Mouse (Mus musculus) CH12.LX (cell line): ENCODE measurements at regions not wholly inside any gene's neighbourhood (a gene's known extent, or its start where the extent isn't known, plus 50 kb on each side); places are given as distances from the start of the nearest gene placed in this dataset.

Experiments
- DNase-seq: peaks from one replicate; pipeline ENCODE4 v3.0.0-alpha.2; 2013; ENCODE audit errors: extremely low read depth
- H3K27ac ChIP-seq: 2 replicates; pipeline ENCODE4 v1.5.1; 2012; ENCODE audit warnings: low read depth, mild to moderate bottlenecking, control low read depth, moderate library complexity; ENCODE audit not compliant: insufficient read depth
- H3K27me3 ChIP-seq: replicated peaks from 2 replicates; pipeline ENCODE3; 2012; ENCODE audit warnings: inconsistent platforms
- H3K36me3 ChIP-seq, 2 experiments: replicated peaks in 1 of 2; 2 replicates each; pipeline versions ENCODE3 to v1.6.1; 2012; ENCODE audit warnings: inconsistent platforms in 1 of 2, low read length in 1 of 2, mild to moderate bottlenecking in 1 of 2, mixed read lengths in 1 of 2, moderate library complexity in 1 of 2; ENCODE audit not compliant: control insufficient read depth in 1 of 2, insufficient read depth in 1 of 2
- H3K4me1 ChIP-seq, 2 experiments: 2 replicates each; pipeline ENCODE4 v1.6.1; 2012; ENCODE audit warnings: inconsistent platforms in 1 of 2, moderate library complexity in 1 of 2; ENCODE audit not compliant: insufficient read depth in 2 of 2, control insufficient read depth in 1 of 2
- H3K4me2 ChIP-seq: 2 replicates; pipeline ENCODE4 v1.6.1; 2012; ENCODE audit warnings: low read depth, mild to moderate bottlenecking, control low read depth; ENCODE audit not compliant: poor library complexity, insufficient read depth, severe bottlenecking
- H3K4me3 ChIP-seq, 3 experiments: fragments of 150-350 bp in 1 of 3; sonication (generic) in 1 of 3; replicated peaks in 1 of 3; 2 replicates each; pipeline versions ENCODE3 to v1.5.1; 2011 to 2012; ENCODE audit warnings: low read depth in 2 of 3, low read length in 2 of 3, mild to moderate bottlenecking in 2 of 3, moderate library complexity in 2 of 3, control low read depth in 1 of 3, improper control_type of control experiment in 1 of 3, inconsistent platforms in 1 of 3, mixed read lengths in 1 of 3; ENCODE audit not compliant: poor library complexity in 1 of 3
- H3K79me2 ChIP-seq: replicated peaks from 2 replicates; pipeline ENCODE4 v1.6.1; 2012; ENCODE audit warnings: mild to moderate bottlenecking, moderate library complexity; ENCODE audit not compliant: control insufficient read depth, poor library complexity, insufficient read depth, severe bottlenecking; ENCODE audit errors: extremely low read depth
- H3K9ac ChIP-seq: 2 replicates; pipeline ENCODE4 v1.6.1; 2012; ENCODE audit warnings: low read depth, mild to moderate bottlenecking, control low read depth, moderate library complexity; ENCODE audit not compliant: insufficient read depth
- H3K9me3 ChIP-seq: replicated peaks from 2 replicates; pipeline ENCODE3; 2012; ENCODE audit warnings: low read length, inconsistent platforms, mixed read lengths
- BHLHE40 ChIP-seq: IDR thresholded peaks from 2 replicates; pipeline ENCODE4 v1.6.1; 2011; ENCODE audit warnings: mild to moderate bottlenecking, low read depth, low read length, improper control_type of control experiment
- CTCF ChIP-seq, 2 experiments: IDR thresholded peaks in 1 of 2; conservative IDR thresholded peaks in 1 of 2; 2 replicates each; pipeline ENCODE4 v1.5.1; 2011 to 2012; ENCODE audit warnings: low read depth in 2 of 2, low read length in 2 of 2, improper control_type of control experiment in 1 of 2, inconsistent platforms in 1 of 2, mild to moderate bottlenecking in 1 of 2, moderate library complexity in 1 of 2
- HCFC1 ChIP-seq: IDR thresholded peaks from 2 replicates; pipeline ENCODE4 v1.6.1; 2012; ENCODE audit warnings: low read depth, mild to moderate bottlenecking, inconsistent platforms, low read length, improper control_type of control experiment
- IRF4 ChIP-seq: IDR thresholded peaks from 2 replicates; pipeline ENCODE4 v1.6.1; 2014; ENCODE audit warnings: low read depth, mild to moderate bottlenecking, inconsistent platforms, low read length, improper control_type of control experiment
- JUN ChIP-seq: IDR thresholded peaks from 2 replicates; pipeline ENCODE4 v1.6.1; 2011; ENCODE audit warnings: low read depth, mild to moderate bottlenecking, low read length, improper control_type of control experiment, moderate library complexity; ENCODE audit not compliant: insufficient read depth
- KAT2A ChIP-seq: IDR thresholded peaks from 2 replicates; pipeline ENCODE4 v1.6.1; 2012; ENCODE audit warnings: low read length, improper control_type of control experiment, inconsistent platforms; ENCODE audit not compliant: insufficient replicate concordance
- MAFK ChIP-seq: IDR thresholded peaks from 2 replicates; pipeline ENCODE4 v1.6.1; 2011; ENCODE audit warnings: low read length, improper control_type of control experiment; ENCODE audit not compliant: insufficient replicate concordance
- MEF2A ChIP-seq: IDR thresholded peaks from 2 replicates; pipeline ENCODE4 v1.6.1; 2014; ENCODE audit warnings: low read depth, mild to moderate bottlenecking, inconsistent platforms, low read length, improper control_type of control experiment, borderline replicate concordance
- MXI1 ChIP-seq: IDR thresholded peaks from 2 replicates; pipeline ENCODE4 v1.6.1; 2011; ENCODE audit warnings: mild to moderate bottlenecking, low read depth, low read length, improper control_type of control experiment
- NELFE ChIP-seq: IDR thresholded peaks from 2 replicates; pipeline ENCODE4 v1.6.1; 2011; ENCODE audit warnings: low read depth, low read length, improper control_type of control experiment
- NRF1 ChIP-seq: IDR thresholded peaks from 2 replicates; pipeline ENCODE4 v1.6.1; 2014; ENCODE audit warnings: low read depth, mild to moderate bottlenecking, inconsistent platforms, low read length, improper control_type of control experiment, moderate library complexity
- POLR2AphosphoS2 ChIP-seq: IDR thresholded peaks from 2 replicates; pipeline ENCODE4 v1.6.1; 2011; ENCODE audit warnings: low read depth, low read length, improper control_type of control experiment
- RAD21 ChIP-seq: IDR thresholded peaks from 2 replicates; pipeline ENCODE4 v1.6.1; 2011; ENCODE audit warnings: low read depth, mild to moderate bottlenecking, low read length, improper control_type of control experiment, moderate library complexity
- TCF12 ChIP-seq: IDR thresholded peaks from 2 replicates; pipeline ENCODE4 v1.6.1; 2014; ENCODE audit warnings: low read depth, mild to moderate bottlenecking, inconsistent platforms, low read length, improper control_type of control experiment
- UBTF ChIP-seq: IDR thresholded peaks from 2 replicates; pipeline ENCODE4 v1.6.1; 2012; ENCODE audit warnings: low read depth, mild to moderate bottlenecking, inconsistent platforms, low read length, improper control_type of control experiment, moderate library complexity
- USF2 ChIP-seq: conservative IDR thresholded peaks from 2 replicates; pipeline ENCODE4 v1.6.1; 2011; ENCODE audit warnings: low read depth, low read length, improper control_type of control experiment
- ZC3H11A ChIP-seq: IDR thresholded peaks from 2 replicates; pipeline ENCODE4 v1.6.1; 2012; ENCODE audit warnings: low read depth, mild to moderate bottlenecking, inconsistent platforms, low read length, improper control_type of control experiment
- ZKSCAN1 ChIP-seq: IDR thresholded peaks from 2 replicates; pipeline ENCODE4 v1.6.1; 2012; ENCODE audit warnings: low read depth, inconsistent platforms, low read length, improper control_type of control experiment, borderline replicate concordance
- ZMIZ1 ChIP-seq: IDR thresholded peaks from 2 replicates; pipeline ENCODE4 v1.6.1; 2012; ENCODE audit warnings: low read depth, mild to moderate bottlenecking, inconsistent platforms, low read length, improper control_type of control experiment
- ZNF384 ChIP-seq: IDR thresholded peaks from 2 replicates; pipeline ENCODE4 v1.6.1; 2012; ENCODE audit warnings: low read depth, low read length, improper control_type of control experiment, inconsistent platforms
- dilution Hi-C: fragments of 300-500 bp; cut with MboI; formaldehyde crosslinking; loops from 2 replicates; pipeline ENCODE4 v1.14.3; 2020; ENCODE audit warnings: low sequenced_read_pairs; ENCODE audit not compliant: extremely low pct_unique_long_range_greater_than_20kb, extremely low pct_ligation_motif_present
- in situ Hi-C: fragments of 300-500 bp; cut with MboI; formaldehyde crosslinking; loops from 3 replicates; pipeline ENCODE4 v1.14.3; 2019; ENCODE audit warnings: low sequenced_read_pairs, low pct_ligation_motif_present, low pct_unique_long_range_greater_than_20kb, mixed read lengths

- dilution Hi-C loops, result no loop called here
- Histone ChIP-seq H3K27ac (no peak overlapping the region), H3K4me1 (peaks cover 0 to 15% of the 10 kb centered on the region in 2 experiments; a peak in 2 of 4 replicates)
- TF ChIP-seq NELFE, result no peak
- no peak for TF ChIP-seq BHLHE40
- TF ChIP-seq ZKSCAN1, result no peak
- no peak for TF ChIP-seq JUN
- no peak for TF ChIP-seq ZNF384
- no peak for TF ChIP-seq CTCF (conservative IDR thresholded peaks at IDR 0.05 in 1 of 2, IDR thresholded peaks at IDR 0.05 in 1 of 2; ENCODE audit: low read depth in 2 of 2, low read length in 2 of 2)
- no peak for TF ChIP-seq IRF4
- no peak for TF ChIP-seq KAT2A
- no peak for TF ChIP-seq MAFK
- TF ChIP-seq, all 38 proteins: peak for 0
- DNase-seq, result no peak
- H3K27me3 ChIP-seq, result no peaks in the 10 kb centered on the region
- H3K4me2 ChIP-seq, result no peak overlapping the region
- no peak overlapping the region for H3K9ac ChIP-seq
- H3K4me3 ChIP-seq, result no peak overlapping the region
- H3K36me3 ChIP-seq, result no peaks in the 10 kb centered on the region
- H3K9me3 ChIP-seq, result no peaks in the 10 kb centered on the region
- in situ Hi-C loops, result no loop called here
- H3K79me2 ChIP-seq, result no peaks in the 10 kb centered on the region
These were observed 396.9 kb upstream of the Clint1 start for GRCm38 (mm10) chr11:45454933-45455332.

- H3K36me3 ChIP-seq, result no peaks in the 10 kb centered on the region
- in situ Hi-C loops, result no loop called here
- no peak for DNase-seq
- TF ChIP-seq RAD21, result no peak
- TF ChIP-seq MXI1, result no peak
- no peak for TF ChIP-seq TCF12
- TF ChIP-seq UBTF, result no peak
- TF ChIP-seq HCFC1, result no peak
- no peak for TF ChIP-seq NRF1
- no peak for TF ChIP-seq MEF2A
- TF ChIP-seq POLR2AphosphoS2, result no peak
- no peak for TF ChIP-seq USF2
- no peak for TF ChIP-seq ZC3H11A
- no peak for TF ChIP-seq ZMIZ1
- no peaks in the 10 kb centered on the region for H3K9me3 ChIP-seq
- dilution Hi-C loops, result no loop called here
- H3K27me3 ChIP-seq, result no peaks in the 10 kb centered on the region
- no peak overlapping the region for H3K4me3 ChIP-seq
- H3K4me1 ChIP-seq, result peaks cover 0 to 15% of the 10 kb centered on the region in 2 experiments; a peak in 2 of 4 replicates
- no peak overlapping the region for H3K9ac ChIP-seq
- H3K27ac ChIP-seq, result no peak overlapping the region
- no peaks in the 10 kb centered on the region for H3K79me2 ChIP-seq
- no peak overlapping the region for H3K4me2 ChIP-seq
These were observed 395.1 kb upstream of the Clint1 start for GRCm38 (mm10) chr11:45456724-45457123.
